8 mouse cellular contexts compared by ENCODE assay signal in genomic region chr2:152670983-152671641, GRCm38 (mm10). TPM values are rescaled to one million over a fixed set of nuclear protein-coding genes. Genes with fewer than 3 reads are reported as not detected.
DNase-seq lines count a peak whose midpoint lies in the region; ATAC-seq lines count a peak whose summit lies in the region.

No protein-coding gene starts in this region.

- H3K27ac ChIP-seq in forebrain, embryonic 16.5 days (ENCODE audit: low read length), result peak overlapping the region; percentile 82
- peak overlapping the region; percentile 41; the same call in 1 of the 2 replicates for H3K27ac ChIP-seq in liver, embryonic 11.5 days (ENCODE audit: low read depth, low read length)

- intact Hi-C loops in left cerebral cortex, postnatal 25 days (cut with DNase I), result loop anchor here (5.0 kb wide), 1 partner anchor 259 kb away; no protein-coding TSS in a partner anchor

- H3K9me3 ChIP-seq in forebrain, embryonic 16.5 days (ENCODE audit: control insufficient read depth, low read length), result no peaks in the 10 kb centered on the region
- H3K9me3 ChIP-seq in liver, embryonic 11.5 days (ENCODE audit: control insufficient read depth, low read length), result no peaks in the 10 kb centered on the region

- peak overlapping the region; percentile 94 for H3K4me2 ChIP-seq in forebrain, embryonic 16.5 days (ENCODE audit: low read length)
- H3K4me2 ChIP-seq in liver, embryonic 11.5 days, result peak overlapping the region; percentile 95

- H3K27me3 ChIP-seq in forebrain, embryonic 16.5 days (replicated peaks; ENCODE audit: control insufficient read depth, insufficient read depth, low read length), result no peaks in the 10 kb centered on the region
- no peaks in the 10 kb centered on the region for H3K27me3 ChIP-seq in liver, embryonic 11.5 days (replicated peaks; ENCODE audit: control insufficient read depth, insufficient read depth, low read length)

- H3K36me3 ChIP-seq in forebrain, embryonic 16.5 days (ENCODE audit: control insufficient read depth, insufficient read depth), result peaks cover 14% of the 10 kb centered on the region
- peaks cover 12% of the 10 kb centered on the region for H3K36me3 ChIP-seq in liver, embryonic 11.5 days (ENCODE audit: control insufficient read depth, insufficient read depth, low read length)

- DNase-seq in cerebellum, adult 9-10 months, result peak; percentile 37
- DNase-seq in cerebellum, adult 11 months, result no peak
- DNase-seq in CD4-positive helper T cell, adult 2 months (ENCODE audit: low read depth, low spot score), result peak; percentile 65
- DNase-seq in liver, embryonic 11.5 days (ENCODE audit: low spot score), result no peak
- DNase-seq in natural killer cell, adult 2 months (ENCODE audit: low spot score in 2 of 2), result peak; percentile 17 to 52
- no peak for DNase-seq in left cerebral cortex, postnatal 25 days (ENCODE audit: low spot score in 2 of 2)
- no peak for DNase-seq in adrenal gland, adult 8-10 months

- peak overlapping the region; percentile 97 for H3K9ac ChIP-seq in forebrain, embryonic 16.5 days (replicated peaks; ENCODE audit: low read depth, low read length)
- peak overlapping the region; percentile 92; the same call in 1 of the 2 replicates for H3K9ac ChIP-seq in liver, embryonic 11.5 days (ENCODE audit: low read depth, low read length)

- whole genome bisulfite sequencing in forebrain, embryonic 16.5 days, result 57% methylated on average over 9 of the region's 9 CpGs
- WGBS in liver, embryonic 11.5 days, result 26% methylated on average over 9 of the region's 9 CpGs

- no peak for ATAC-seq in forebrain, embryonic 16.5 days
- no peak; the same call in 1 of the 2 replicates for ATAC-seq in liver, embryonic 11.5 days (replicated peaks; ENCODE audit: low FRiP score)

- peak overlapping the region; percentile 99 for H3K4me3 ChIP-seq in forebrain, embryonic 16.5 days (replicated peaks; ENCODE audit: low read length)
- H3K4me3 ChIP-seq in liver, embryonic 11.5 days (ENCODE audit: low read depth, low read length), result peak overlapping the region; percentile 96

- H3K4me1 ChIP-seq in forebrain, embryonic 16.5 days (replicated peaks; ENCODE audit: control insufficient read depth, insufficient read depth, low read length), result peaks cover 43% of the 10 kb centered on the region
- peaks cover 32% of the 10 kb centered on the region for H3K4me1 ChIP-seq in liver, embryonic 11.5 days (replicated peaks; ENCODE audit: control insufficient read depth, insufficient read depth, low read length)

RNA-seq across cellular contexts. Expression of gene H13, which starts 1.9 kb away (rescaled TPM):
- 173 and 174 TPM in 2 replicates for polyA plus RNA-seq in forebrain, embryonic 16.5 days (2015; fragmentation: Nextera tagmentation; extraction: Ambion mirVana)
- polyA plus RNA-seq in liver, embryonic 11.5 days (2014; fragmentation: Nextera tagmentation; extraction: Ambion mirVana), result 88.6 and 92.1 TPM in 2 replicates
- total RNA-seq in left cerebral cortex, postnatal 25 days (2021), result 10 to 100 TPM; 73.1 to 85.4 TPM
- 100 to 1,000 TPM; 162 to 222 (median 201) TPM for total RNA-seq in adrenal gland, adult 8-10 months (2022)

RNA-seq across cellular contexts. Expression of gene Mcts2, which starts 15.7 kb away (rescaled TPM):
- 29.3 and 32.8 TPM in 2 replicates for polyA plus RNA-seq in forebrain, embryonic 16.5 days (2015; fragmentation: Nextera tagmentation; extraction: Ambion mirVana)
- polyA plus RNA-seq in liver, embryonic 11.5 days (2014; fragmentation: Nextera tagmentation; extraction: Ambion mirVana), result 31.5 and 37.1 TPM in 2 replicates
- 10 to 100 TPM; 21.3 to 24.5 TPM for total RNA-seq in left cerebral cortex, postnatal 25 days (2021)
- 10 to 100 TPM; 28.1 to 32.3 (median 29.7) TPM for total RNA-seq in adrenal gland, adult 8-10 months (2022)

RNA-seq across cellular contexts. Expression of gene Rem1, which starts 44.4 kb away (rescaled TPM):
- polyA plus RNA-seq in forebrain, embryonic 16.5 days (2015; fragmentation: Nextera tagmentation; extraction: Ambion mirVana), result 0.32 and 0.67 TPM in 2 replicates
- polyA plus RNA-seq in liver, embryonic 11.5 days (2014; fragmentation: Nextera tagmentation; extraction: Ambion mirVana), result 1.2 and 1.6 TPM in 2 replicates
- 1 to 10 TPM; 1.1 TPM for total RNA-seq in left cerebral cortex, postnatal 25 days (2021)
- total RNA-seq in adrenal gland, adult 8-10 months (2022), result 10 to 100 TPM in 3 of 4 experiments, 1 to 10 TPM in 1; 9.0 to 20.8 (median 14.6) TPM

RNA-seq across cellular contexts. Expression of gene Defb25, which starts 48.3 kb away (rescaled TPM):
- polyA plus RNA-seq in forebrain, embryonic 16.5 days (2015; fragmentation: Nextera tagmentation; extraction: Ambion mirVana), result not detected in 2 replicates
- not detected in 2 replicates for polyA plus RNA-seq in liver, embryonic 11.5 days (2014; fragmentation: Nextera tagmentation; extraction: Ambion mirVana)
- total RNA-seq in left cerebral cortex, postnatal 25 days (2021), result not detected
- 1 to 10 TPM in 2 of 4 experiments, not detected in 2; 1.9 to 2.2 TPM for total RNA-seq in adrenal gland, adult 8-10 months (2022)

Comparison
In these comparisons a context has a peak if more than half of its experiments do, and no peak if none do; other contexts are left out.
1. DNase-seq: peak in cerebellum, adult 9-10 months (single experiment), CD4-positive helper T cell, adult 2 months (single experiment) and natural killer cell, adult 2 months (2 of 2); none in cerebellum, adult 11 months (single experiment), liver, embryonic 11.5 days (single experiment), left cerebral cortex, postnatal 25 days (0 of 2) and adrenal gland, adult 8-10 months (single experiment).
2. RNA of gene Rem1, which starts 44.4 kb away (total RNA-seq): 9.0 to 20.8 TPM in adrenal gland, adult 8-10 months; 1.1 TPM in left cerebral cortex, postnatal 25 days; every median in the first group is over 4 times any median in the second.